Mouse (Mus musculus) R1 (cell line): ENCODE data around the gene Hsh2d.

Source experiments
- DNase-seq: peaks from one replicate; pipeline ENCODE4 v3.0.0-alpha.2; 2018; ENCODE audit warnings: low read depth, low spot score

Gene Hsh2d

DNA sequence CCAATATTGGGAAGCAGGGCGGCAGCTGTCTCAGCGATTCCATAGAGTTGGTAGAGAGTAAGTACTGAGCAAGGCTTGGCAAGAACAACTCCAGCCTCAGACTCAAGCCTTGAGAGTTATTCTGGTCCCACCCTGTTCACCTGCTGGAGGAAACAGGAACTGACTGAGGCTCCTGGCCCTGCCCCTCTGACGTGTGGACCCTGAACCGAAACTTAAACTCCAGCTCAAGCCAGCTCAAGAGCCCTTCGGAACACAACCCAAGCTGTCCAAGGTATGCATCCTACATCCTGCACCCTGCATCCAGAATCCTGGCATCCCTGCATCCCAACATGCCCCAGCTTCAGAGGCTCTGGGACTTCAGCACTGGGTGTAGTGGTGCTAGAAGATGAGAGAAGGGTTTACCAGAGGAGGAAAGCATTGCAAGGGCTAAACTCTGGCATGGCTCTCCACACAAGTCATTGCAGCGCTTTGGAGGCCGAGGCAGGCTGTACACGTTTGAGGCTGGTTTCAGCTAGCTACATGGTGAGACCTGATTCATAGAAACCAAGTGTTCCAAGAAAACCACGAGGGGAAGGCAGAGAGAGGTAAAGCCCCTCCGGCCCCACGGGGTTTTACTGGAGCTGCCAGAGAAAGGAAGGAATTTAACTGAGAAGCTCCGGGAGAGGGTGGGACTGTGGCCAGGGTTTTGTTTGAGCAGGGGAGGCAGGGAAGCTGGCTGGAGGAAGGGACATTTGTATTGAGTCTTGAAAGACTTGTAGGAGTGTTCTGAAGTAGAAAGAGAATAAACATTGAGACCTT is at the start of gene Hsh2d:
Gene Hsh2d (plus strand): TSS at position 222 of the 798 bp plus-strand sequence.
- peak; percentile 65 for DNase-seq

DNA sequence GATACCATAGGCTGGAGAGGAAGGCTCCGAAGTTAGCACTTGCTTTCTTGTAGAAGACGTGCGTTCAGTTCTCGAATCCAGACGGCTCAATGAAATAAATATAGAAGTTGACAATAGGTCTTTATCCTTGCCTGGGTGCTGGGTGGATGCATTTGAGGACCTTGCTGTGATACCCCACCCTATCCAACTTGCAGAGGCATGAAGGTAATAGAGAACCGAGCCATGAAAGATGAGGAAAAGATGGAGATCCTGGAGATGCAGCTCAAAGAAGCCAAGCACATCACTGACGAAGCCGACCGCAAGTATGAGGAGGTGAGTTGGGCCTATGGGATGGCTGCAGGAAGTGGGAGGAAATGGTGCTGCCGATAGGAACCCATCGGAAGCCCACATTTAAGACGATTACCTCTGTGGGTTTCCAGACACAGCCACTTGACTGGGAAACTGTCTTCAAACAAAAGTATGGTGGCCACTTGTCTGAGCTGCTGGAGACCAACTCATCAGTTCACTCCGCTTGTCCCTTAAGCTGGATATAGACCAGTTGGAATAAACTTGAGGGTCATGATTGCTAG is 46.1 kb upstream of the Hsh2d start:
- DNase-seq: no peak

GRCm38 (mm10) chr8:72144345-72144975 is 45.0 kb upstream of the Hsh2d start:
- no peak for DNase-seq

GRCm38 (mm10) chr8:72145511-72145910 is 43.9 kb upstream of the Hsh2d start:
- no peak for DNase-seq

DNA sequence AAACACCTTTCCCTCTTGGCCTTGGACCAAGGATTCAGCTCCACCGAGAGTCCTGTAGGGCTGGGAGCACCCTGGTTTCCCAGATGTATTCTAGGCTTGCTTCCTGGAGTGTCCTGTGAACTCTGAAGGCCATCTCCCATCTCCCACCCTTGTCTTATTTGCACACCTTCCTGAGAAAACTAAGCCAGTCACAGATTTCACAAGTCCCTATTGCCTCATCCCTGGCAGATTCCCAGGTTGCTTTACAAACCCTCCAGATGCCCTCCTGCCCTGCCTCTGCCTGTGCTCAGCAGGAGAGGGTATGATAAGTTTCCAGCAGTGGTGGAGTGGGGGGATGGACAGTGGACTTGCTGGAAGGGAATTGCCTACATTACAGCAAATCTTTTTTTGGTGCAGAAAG is 43.4 kb upstream of the Hsh2d start:
- no peak for DNase-seq

- no peak for DNase-seq
Measured at GRCm38 (mm10) chr8:72146556-72146955, 42.9 kb upstream of the Hsh2d start.

- DNase-seq: peak; percentile 33
Measured at GRCm38 (mm10) chr8:72147266-72147665, 42.2 kb upstream of the Hsh2d start.

DNA sequence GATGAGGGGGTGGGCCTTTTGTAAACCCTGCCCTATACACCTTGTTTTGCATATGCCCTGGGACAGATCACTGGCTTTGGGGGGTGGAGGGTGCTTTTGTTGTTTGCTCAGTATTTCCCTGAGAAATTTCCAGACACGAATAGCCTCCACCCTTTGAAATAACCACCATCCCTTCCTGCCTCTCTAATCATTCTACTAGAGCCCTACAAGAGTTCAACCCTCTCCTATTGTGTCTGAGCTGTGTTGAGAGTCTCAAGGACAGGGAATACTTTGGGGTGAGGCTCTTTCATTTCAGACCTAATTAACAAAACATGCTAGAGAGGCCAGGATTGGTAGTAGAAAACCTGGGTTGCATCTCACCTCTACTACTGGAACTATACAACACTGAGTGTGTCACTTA is 40.4 kb upstream of the Hsh2d start:
- DNase-seq: peak; percentile 57

GRCm38 (mm10) chr8:72151418-72152078 is 37.9 kb upstream of the Hsh2d start:
- DNase-seq: no peak

DNA sequence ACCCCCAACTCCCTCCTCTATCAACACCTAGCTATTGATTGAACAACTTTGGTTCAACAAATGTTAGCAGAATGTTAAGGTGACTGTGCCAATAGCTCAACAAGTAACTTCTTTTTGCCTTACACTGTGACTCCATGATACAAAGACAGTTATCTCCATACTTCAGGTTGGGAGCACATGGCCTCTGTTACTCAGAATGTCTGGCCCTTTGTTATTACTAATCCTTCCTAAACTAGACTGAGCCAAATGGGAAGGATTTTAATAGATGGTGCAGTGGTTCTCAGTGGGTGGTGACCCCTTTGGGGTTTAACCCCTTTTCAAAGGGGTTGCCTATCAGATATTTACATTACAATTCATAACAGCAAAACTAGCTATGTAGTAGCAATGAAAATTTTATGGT is 36.1 kb upstream of the Hsh2d start:
- DNase-seq: no peak

DNA sequence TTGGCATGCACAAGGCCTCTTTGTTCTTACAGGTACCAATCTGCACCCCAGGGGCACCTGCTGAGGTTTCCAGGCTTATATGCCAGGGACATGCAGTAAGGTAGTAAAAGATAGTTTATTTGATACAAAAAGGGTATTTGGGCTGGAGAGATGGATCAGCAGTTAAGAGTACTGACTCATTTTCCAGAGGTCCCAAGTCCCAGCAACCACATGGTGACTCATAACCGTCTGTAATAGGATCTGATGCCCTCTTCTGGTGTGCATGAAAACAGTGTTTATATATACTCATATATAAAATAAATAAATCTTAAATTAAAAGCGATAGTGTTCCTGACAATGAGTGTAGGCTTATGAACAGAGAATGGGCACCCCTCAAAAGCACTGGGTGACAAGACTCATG is 31.3 kb upstream of the Hsh2d start:
- no peak for DNase-seq

- DNase-seq: no peak
Measured at GRCm38 (mm10) chr8:72158726-72159125, 30.7 kb upstream of the Hsh2d start.

GRCm38 (mm10) chr8:72160007-72160406 is 29.4 kb upstream of the Hsh2d start:
- no peak for DNase-seq

DNA sequence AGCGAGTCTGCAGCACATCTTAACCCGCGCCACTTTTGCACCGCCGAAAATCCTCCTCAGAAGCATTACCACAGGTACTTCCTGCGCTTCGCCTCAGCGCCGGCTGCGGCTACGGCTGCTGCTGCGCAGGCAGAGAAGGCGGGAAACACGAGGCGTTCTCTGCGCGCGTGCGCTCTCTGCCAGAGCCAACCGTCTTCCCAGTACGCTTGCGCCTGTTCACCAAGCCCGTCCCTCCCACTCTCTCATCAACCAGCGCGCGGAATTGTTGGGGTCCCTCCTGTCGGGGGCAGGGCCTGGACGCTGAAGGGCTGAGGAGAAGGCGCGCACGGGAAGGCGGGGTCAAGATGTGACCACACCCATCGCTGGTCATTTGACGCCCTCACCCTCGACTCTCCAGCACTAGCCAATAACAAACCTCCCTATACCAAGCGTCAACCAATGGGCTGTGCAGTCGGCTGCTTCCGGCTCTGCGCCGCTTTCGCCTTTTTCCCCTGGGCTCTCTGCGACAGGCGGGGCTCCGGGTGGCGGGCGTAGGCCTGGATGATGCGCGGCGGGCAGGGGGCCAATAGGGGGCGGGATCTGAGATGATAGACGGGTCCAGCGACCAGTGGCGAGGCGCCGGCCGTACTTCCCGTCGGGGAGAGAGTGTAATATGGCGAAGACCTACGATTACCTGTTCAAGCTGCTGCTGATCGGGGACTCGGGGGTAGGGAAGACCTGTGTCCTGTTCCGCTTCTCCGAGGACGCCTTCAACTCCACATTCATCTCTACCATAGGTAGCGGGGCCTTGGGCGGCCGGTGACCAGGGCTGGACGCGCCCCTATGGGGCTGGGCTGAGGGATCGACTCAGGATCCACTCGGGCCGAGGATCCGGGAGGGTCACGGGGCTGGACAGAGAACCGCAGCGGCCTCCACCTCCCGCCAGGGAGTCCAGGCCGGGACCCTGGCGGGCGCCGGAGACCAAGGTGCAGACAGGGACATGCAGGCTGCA is 28.4 kb upstream of the Hsh2d start, which contains the start of gene Rab8a:
Gene Rab8a (plus strand): TSS at position 494 of the 991 bp plus-strand sequence.
- DNase-seq: peak; percentile 99

- no peak for DNase-seq
Measured at GRCm38 (mm10) chr8:72162821-72163220, 26.6 kb upstream of the Hsh2d start.

DNA sequence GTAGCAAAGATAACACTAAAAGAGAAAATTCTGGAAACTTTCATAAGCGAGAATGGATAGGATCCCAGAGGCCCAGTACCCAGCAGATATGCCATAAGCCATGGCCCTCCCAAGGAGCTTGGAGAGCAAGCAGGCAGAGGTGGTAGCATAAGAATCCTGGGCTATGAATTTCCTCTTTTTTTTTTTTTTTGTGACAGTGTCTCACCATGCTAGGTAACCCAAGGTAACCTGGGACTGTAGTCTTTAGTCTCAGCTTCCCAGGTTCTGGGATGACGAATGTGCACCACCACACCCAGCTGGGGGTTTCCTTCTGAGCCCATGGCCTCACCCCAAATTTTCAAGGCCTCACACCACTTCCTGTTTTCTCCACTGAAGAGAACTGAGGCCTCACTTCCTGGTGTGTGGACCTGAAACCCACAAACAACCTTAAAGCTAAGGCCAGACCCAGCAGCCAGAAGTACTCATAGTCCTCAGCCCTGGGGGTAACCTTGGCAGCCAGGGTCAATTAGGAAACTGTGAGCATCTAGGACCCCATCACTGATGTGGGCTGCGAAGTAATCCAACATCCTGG is 20.3 kb upstream of the Hsh2d start:
- no peak for DNase-seq

DNA sequence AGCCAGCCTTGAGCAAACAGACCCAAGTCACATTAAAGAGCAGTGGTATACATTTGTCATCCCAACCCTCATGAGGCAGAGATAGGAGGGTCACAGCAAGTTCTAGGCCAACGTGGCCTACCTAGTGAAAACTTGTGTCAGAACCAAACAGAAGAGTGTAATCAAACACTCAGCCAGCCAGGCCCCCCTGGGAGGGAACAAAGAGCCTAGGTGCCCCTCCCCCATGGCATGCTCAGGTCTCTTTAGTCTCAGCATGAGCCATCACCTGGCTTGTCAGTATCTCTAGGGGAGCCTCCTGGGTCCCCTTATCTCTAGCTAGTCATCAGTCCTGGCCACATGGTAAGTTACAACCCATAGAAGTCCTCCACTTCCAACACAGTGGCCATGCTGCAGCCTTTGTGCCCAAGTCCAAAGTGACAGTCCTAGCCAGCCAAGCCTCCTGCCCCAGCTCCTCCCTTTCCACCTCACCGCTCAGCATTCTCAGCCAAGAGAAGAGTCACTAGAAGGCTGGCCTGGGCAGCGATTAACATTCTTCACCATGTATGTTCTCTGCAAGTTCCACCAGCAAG is 19.7 kb upstream of the Hsh2d start:
- no peak for DNase-seq

- peak; percentile 77 for DNase-seq
Measured at GRCm38 (mm10) chr8:72177346-72177925, 12.0 kb upstream of the Hsh2d start.

DNA sequence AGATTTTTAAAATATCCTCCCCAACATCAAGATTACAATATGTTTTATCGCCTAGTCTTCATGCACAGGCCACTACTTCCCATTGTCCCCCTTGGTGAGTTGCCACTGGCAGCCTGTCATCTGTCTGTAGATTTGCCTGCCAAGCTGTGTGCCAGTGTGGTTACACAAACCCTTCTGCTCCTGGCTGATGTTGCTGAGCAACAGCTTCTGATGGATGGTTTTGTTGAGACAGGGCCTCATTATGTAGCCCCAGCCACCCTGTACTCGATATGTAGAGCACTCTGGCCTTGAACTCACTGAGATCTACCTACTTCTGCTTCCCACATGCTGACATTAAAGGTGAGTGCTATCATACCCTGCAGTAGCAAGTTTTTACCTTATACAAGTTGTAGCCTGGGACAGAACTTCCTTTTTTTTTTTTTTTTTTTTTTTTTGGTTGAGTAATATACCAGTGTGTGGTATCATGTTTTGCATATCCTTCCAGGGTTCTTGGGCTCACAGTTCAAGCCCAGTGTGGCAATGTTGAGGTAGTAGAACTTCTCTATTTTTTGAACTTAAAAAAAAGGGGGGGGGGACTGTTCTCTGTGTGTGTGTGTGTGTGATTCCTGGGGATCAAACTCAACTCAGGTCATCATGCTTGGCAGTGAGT is 5.8 kb upstream of the Hsh2d start:
- DNase-seq: no peak
